ENCODE assay signal across 8 mouse cellular contexts in genomic region chr3:20985682-20986376, GRCm38 (mm10).
DNase-seq lines count a peak whose midpoint lies in the region; ATAC-seq and TF ChIP-seq lines count a peak whose summit lies in the region.

No protein-coding gene starts in this region.

- peak; percentile 65 for DNase-seq in embryonic facial prominence, embryonic 14.5 days (ENCODE audit: low spot score)
- no peak for DNase-seq in embryonic facial prominence, embryonic 10.5 days (ENCODE audit: low spot score)
- DNase-seq in brain, adult 2 months (ENCODE audit: low read depth, low spot score): peak; percentile 86
- DNase-seq in forebrain, postnatal 0 days: peak; percentile 77
- peak; percentile 42 to 43 for DNase-seq in left cerebral cortex, postnatal 10 days (ENCODE audit: extremely low spot score in 1 of 2, low spot score in 2 of 2)
- DNase-seq in telencephalon, adult 2 months (ENCODE audit: low read depth, low spot score): peak; percentile 21
- no peak for DNase-seq in c-Kit-positive CD71-positive TER-119-positive erythroid progenitor cells, embryonic 14.5 days (ENCODE audit: low spot score)
- DNase-seq in gastrocnemius, adult 2 months: no peak

- H3K4me2 ChIP-seq in embryonic facial prominence, embryonic 14.5 days (ENCODE audit: low read depth, low read length): no peak overlapping the region
- peak overlapping the region; percentile 3; the same call in 1 of the 2 replicates for H3K4me2 ChIP-seq in forebrain, postnatal 0 days (ENCODE audit: low read depth)

- no peak for TF ChIP-seq CTCF in forebrain, postnatal 0 days (IDR thresholded peaks at IDR 0.05; ENCODE audit: low read depth)
- TF ChIP-seq CTCF in gastrocnemius, adult 2 months (IDR thresholded peaks at IDR 0.05): no peak

- intact Hi-C loops in left cerebral cortex, postnatal 10 days (cut with DNase I): no loop called here
- intact Hi-C loops in gastrocnemius, adult 2 months (cut with DNase I): no loop called here

- no peaks in the 10 kb centered on the region for H3K9me3 ChIP-seq in embryonic facial prominence, embryonic 14.5 days (ENCODE audit: control insufficient read depth, low read length)
- H3K9me3 ChIP-seq in embryonic facial prominence, embryonic 10.5 days: no peaks in the 10 kb centered on the region
- no peaks in the 10 kb centered on the region for H3K9me3 ChIP-seq in forebrain, postnatal 0 days (ENCODE audit: low read length)

- no peaks in the 10 kb centered on the region for H3K36me3 ChIP-seq in embryonic facial prominence, embryonic 14.5 days (ENCODE audit: control insufficient read depth, insufficient read depth, low read length)
- H3K36me3 ChIP-seq in embryonic facial prominence, embryonic 10.5 days (replicated peaks): no peaks in the 10 kb centered on the region
- H3K36me3 ChIP-seq in forebrain, postnatal 0 days (ENCODE audit: insufficient read depth): no peaks in the 10 kb centered on the region

- no peak overlapping the region for H3K9ac ChIP-seq in embryonic facial prominence, embryonic 14.5 days (ENCODE audit: low read depth, low read length)
- no peak overlapping the region for H3K9ac ChIP-seq in forebrain, postnatal 0 days

- no peaks in the 10 kb centered on the region for H3K27me3 ChIP-seq in embryonic facial prominence, embryonic 14.5 days (replicated peaks; ENCODE audit: control insufficient read depth, insufficient read depth, low read length)
- no peaks in the 10 kb centered on the region for H3K27me3 ChIP-seq in embryonic facial prominence, embryonic 10.5 days (replicated peaks; ENCODE audit: low read depth, poor library complexity, severe bottlenecking)
- H3K27me3 ChIP-seq in forebrain, postnatal 0 days (ENCODE audit: insufficient read depth, low read length): no peaks in the 10 kb centered on the region

- WGBS in embryonic facial prominence, embryonic 14.5 days: 57% methylated on average over 4 of the region's 4 CpGs
- WGBS in embryonic facial prominence, embryonic 10.5 days: 54% methylated on average over 4 of the region's 4 CpGs
- 7% methylated on average over 4 of the region's 4 CpGs for WGBS in forebrain, postnatal 0 days

- peak; percentile 14; the same call in 1 of the 2 replicates for ATAC-seq in embryonic facial prominence, embryonic 14.5 days (ENCODE audit: low read depth)
- ATAC-seq in forebrain, postnatal 0 days: peak; percentile 60

- no peak overlapping the region for H3K4me3 ChIP-seq in embryonic facial prominence, embryonic 14.5 days (ENCODE audit: low read depth, low read length)
- H3K4me3 ChIP-seq in embryonic facial prominence, embryonic 10.5 days: no peak overlapping the region
- no peak overlapping the region for H3K4me3 ChIP-seq in forebrain, postnatal 0 days (ENCODE audit: low read depth, low read length)
- no peak overlapping the region for H3K4me3 ChIP-seq in gastrocnemius, adult 2 months

- no peak overlapping the region for H3K27ac ChIP-seq in embryonic facial prominence, embryonic 14.5 days (replicated peaks; ENCODE audit: low read depth, low read length)
- H3K27ac ChIP-seq in embryonic facial prominence, embryonic 10.5 days (replicated peaks): no peak overlapping the region
- H3K27ac ChIP-seq in forebrain, postnatal 0 days (ENCODE audit: low read depth, low read length): peak overlapping the region; percentile 42; the same call in 1 of the 2 replicates
- no peak overlapping the region for H3K27ac ChIP-seq in gastrocnemius, adult 2 months

- H3K4me1 ChIP-seq in embryonic facial prominence, embryonic 14.5 days (ENCODE audit: control insufficient read depth, insufficient read depth, low read length): no peaks in the 10 kb centered on the region
- peaks cover 16% of the 10 kb centered on the region for H3K4me1 ChIP-seq in embryonic facial prominence, embryonic 10.5 days
- peaks cover 17% of the 10 kb centered on the region; the same call in 1 of the 2 replicates for H3K4me1 ChIP-seq in forebrain, postnatal 0 days (ENCODE audit: insufficient read depth)

Comparison
In these comparisons a context has a peak if more than half of its experiments do, and no peak if none do; other contexts are left out.
1. DNase-seq: peak in embryonic facial prominence, embryonic 14.5 days (single experiment), brain, adult 2 months (single experiment), forebrain, postnatal 0 days (single experiment), left cerebral cortex, postnatal 10 days (2 of 2) and telencephalon, adult 2 months (single experiment); none in embryonic facial prominence, embryonic 10.5 days (single experiment), c-Kit-positive CD71-positive TER-119-positive erythroid progenitor cells, embryonic 14.5 days (single experiment) and gastrocnemius, adult 2 months (single experiment).